Mouse (Mus musculus) heart, embryonic 13.5 days (tissue): ENCODE measurements around the gene Nhsl2. TPM values are rescaled to one million over a fixed set of nuclear protein-coding genes. Genes with fewer than 3 reads are reported as not detected.

Experiments used
- ATAC-seq: fragments of 200-750 bp; cut with Nextera tagmentation; 2 replicates; pipeline ENCODE4 v1.8.0; 2017; ENCODE audit warnings: moderate TSS enrichment; ENCODE audit not compliant: insufficient number of reproducible peaks, low FRiP score, low TSS enrichment; ENCODE audit errors: extremely low read depth
- H3K27ac ChIP-seq: fragments of 300-500 bp; sonication (generic); replicated peaks from 2 replicates; pipeline ENCODE4 v1.5.1; 2015; ENCODE audit warnings: moderate library complexity, mild to moderate bottlenecking, inconsistent platforms
- H3K27me3 ChIP-seq: fragments of 300-500 bp; sonication (generic); replicated peaks from 2 replicates; pipeline ENCODE4 v1.6.1; 2015; ENCODE audit warnings: mild to moderate bottlenecking, inconsistent platforms
- H3K36me3 ChIP-seq: fragments of 300-500 bp; sonication (generic); 2 replicates; pipeline ENCODE4 v1.6.1; 2015; ENCODE audit warnings: mild to moderate bottlenecking, inconsistent platforms
- H3K4me1 ChIP-seq: fragments of 300-500 bp; sonication (generic); 2 replicates; pipeline ENCODE4 v1.6.1; 2015; ENCODE audit warnings: inconsistent platforms
- H3K4me2 ChIP-seq: fragments of 300-500 bp; sonication (generic); 2 replicates; pipeline ENCODE4 v1.6.1; 2015; ENCODE audit warnings: inconsistent platforms, mild to moderate bottlenecking, moderate library complexity
- H3K4me3 ChIP-seq: fragments of 300-500 bp; sonication (generic); 2 replicates; pipeline ENCODE4 v1.5.1; 2015; ENCODE audit warnings: moderate library complexity, mild to moderate bottlenecking, inconsistent platforms
- H3K9ac ChIP-seq: fragments of 300-500 bp; sonication (generic); 2 replicates; pipeline ENCODE4 v1.6.1; 2015; ENCODE audit warnings: inconsistent platforms, mild to moderate bottlenecking, moderate library complexity
- H3K9me3 ChIP-seq: fragments of 300-500 bp; sonication (generic); 2 replicates; pipeline ENCODE4 v1.6.1; 2016; ENCODE audit warnings: inconsistent platforms
- WGBS: fragments of 180-500 bp; shearing (Covaris S2); methylation state at CpG from one replicate; pipeline ENCODE4 v1.1.7; 2015; ENCODE audit warnings: mixed read lengths; 5-methylcytosine and 5-hydroxymethylcytosine counted together
- polyA plus RNA-seq: library from polyadenylated mRNA; unstranded; fragments of >200 nt; fragmentation: Nextera tagmentation; extraction: Ambion mirVana; gene quantifications from 2 replicates; pipeline ENCODE4 v1.2.1, GENCODE M21; 2015

Nhsl2 gene
- polyA plus RNA-seq, 1 experiment from 2014 or later = 11.1 TPM

- Histone ChIP-seq H3K36me3 (no peaks in the 10 kb centered on the region), H3K27ac (peak overlapping the region; percentile 74), H3K4me3 (no peak overlapping the region), H3K27me3 (peaks cover 9% of the 10 kb centered on the region; the same call in 1 of the 2 replicates), H3K4me1 (peaks cover 34% of the 10 kb centered on the region), H3K9me3 (no peaks in the 10 kb centered on the region), H3K9ac (no peak overlapping the region), H3K4me2 (no peak overlapping the region)
- WGBS = 21% methylated on average over 6 of the region's 6 CpGs
- peak; percentile 70 for ATAC-seq
These were observed 134.5 kb downstream of the Nhsl2 start for GRCm38 (mm10) chrX:101983638-101984037.

GRCm38 (mm10) chrX:101986657-101987367 is 137.6 kb downstream of the Nhsl2 start:
- WGBS = 52% methylated on average over 9 of the region's 9 CpGs
- Histone ChIP-seq H3K27me3 (peaks cover 14% of the 10 kb centered on the region; the same call in 1 of the 2 replicates), H3K36me3 (no peaks in the 10 kb centered on the region), H3K4me2 (no peak overlapping the region), H3K9ac (no peak overlapping the region), H3K27ac (no peak overlapping the region), H3K9me3 (no peaks in the 10 kb centered on the region), H3K4me1 (peaks cover 17% of the 10 kb centered on the region), H3K4me3 (no peak overlapping the region)
- no peak for ATAC-seq

- no peak for ATAC-seq
- H3K4me3 ChIP-seq = no peak overlapping the region
- no peaks in the 10 kb centered on the region for H3K36me3 ChIP-seq
- H3K9ac ChIP-seq = peak overlapping the region; percentile 19; the same call in 1 of the 2 replicates
- H3K9me3 ChIP-seq = no peaks in the 10 kb centered on the region
- H3K4me1 ChIP-seq = peaks cover 13% of the 10 kb centered on the region
- H3K27me3 ChIP-seq = peaks cover 27% of the 10 kb centered on the region
- WGBS = 29% methylated on average over 12 of the region's 12 CpGs
- peak overlapping the region; percentile 5; the same call in 1 of the 2 replicates for H3K4me2 ChIP-seq
- H3K27ac ChIP-seq = peak overlapping the region; percentile 75
These were observed 144.8 kb downstream of the Nhsl2 start for GRCm38 (mm10) chrX:101993841-101994571.

GRCm38 (mm10) chrX:101996726-101997125 is 147.5 kb downstream of the Nhsl2 start:
- H3K9me3 ChIP-seq = no peaks in the 10 kb centered on the region
- H3K4me2 ChIP-seq = no peak overlapping the region
- WGBS = 68% methylated on average over 2 of the region's 2 CpGs

GRCm38 (mm10) chrX:102003632-102004315 is 154.6 kb downstream of the Nhsl2 start:
- H3K36me3 ChIP-seq = no peaks in the 10 kb centered on the region
- peak; percentile 34 for ATAC-seq
- 12% methylated on average over 20 of the region's 20 CpGs for WGBS
- peak overlapping the region; percentile 80 for H3K9ac ChIP-seq
- peaks cover 56% of the 10 kb centered on the region for H3K4me1 ChIP-seq
- H3K4me2 ChIP-seq = peak overlapping the region; percentile 70
- no peaks in the 10 kb centered on the region for H3K9me3 ChIP-seq
- peak overlapping the region; percentile 92 for H3K27ac ChIP-seq
- peak overlapping the region; percentile 52 for H3K4me3 ChIP-seq
- H3K27me3 ChIP-seq = peaks cover 66% of the 10 kb centered on the region

More at GRCm38 (mm10) chrX:101996726-101997125, 147.5 kb downstream of the Nhsl2 start:
- no peaks in the 10 kb centered on the region for H3K36me3 ChIP-seq
- H3K4me3 ChIP-seq = no peak overlapping the region
- peaks cover 17% of the 10 kb centered on the region for H3K4me1 ChIP-seq
- ATAC-seq = no peak
- H3K27me3 ChIP-seq = peaks cover 19% of the 10 kb centered on the region
- no peak overlapping the region for H3K27ac ChIP-seq
- no peak overlapping the region for H3K9ac ChIP-seq

- Histone ChIP-seq H3K4me2 (peak overlapping the region; percentile 70), H3K27ac (peak overlapping the region; percentile 92), H3K9me3 (no peaks in the 10 kb centered on the region), H3K4me1 (peaks cover 61% of the 10 kb centered on the region), H3K27me3 (peaks cover 66% of the 10 kb centered on the region), H3K36me3 (no peaks in the 10 kb centered on the region), H3K4me3 (peak overlapping the region; percentile 52), H3K9ac (peak overlapping the region; percentile 80)
- 14% methylated on average over 7 of the region's 7 CpGs for WGBS
- ATAC-seq = no peak
These were observed 155.2 kb downstream of the Nhsl2 start for GRCm38 (mm10) chrX:102004370-102004769.

GRCm38 (mm10) chrX:102005141-102005641 is 156.0 kb downstream of the Nhsl2 start:
- H3K27me3 ChIP-seq = peaks cover 69% of the 10 kb centered on the region
- no peak for ATAC-seq
- peak overlapping the region; percentile 70 for H3K4me2 ChIP-seq
- no peaks in the 10 kb centered on the region for H3K36me3 ChIP-seq
- peak overlapping the region; percentile 80 for H3K9ac ChIP-seq
- no peaks in the 10 kb centered on the region for H3K9me3 ChIP-seq
- H3K4me3 ChIP-seq = peak overlapping the region; percentile 52
- 14% methylated on average over 9 of the region's 10 CpGs for WGBS
- peaks cover 62% of the 10 kb centered on the region for H3K4me1 ChIP-seq
- H3K27ac ChIP-seq = peak overlapping the region; percentile 92

- peaks cover 67% of the 10 kb centered on the region for H3K27me3 ChIP-seq
- no peak overlapping the region for H3K27ac ChIP-seq
- H3K4me1 ChIP-seq = peaks cover 53% of the 10 kb centered on the region
- ATAC-seq = no peak
- 50% methylated on average over 2 of the region's 2 CpGs for whole genome bisulfite sequencing
- no peak overlapping the region for H3K4me3 ChIP-seq
- no peaks in the 10 kb centered on the region for H3K36me3 ChIP-seq
- no peak overlapping the region for H3K9ac ChIP-seq
- no peak overlapping the region for H3K4me2 ChIP-seq
- H3K9me3 ChIP-seq = no peaks in the 10 kb centered on the region
These were observed 158.8 kb downstream of the Nhsl2 start for GRCm38 (mm10) chrX:102007935-102008334.

- peaks cover 66% of the 10 kb centered on the region for H3K4me1 ChIP-seq
- WGBS = 33% methylated on average over 9 of the region's 9 CpGs
- peak overlapping the region; percentile 58 for H3K9ac ChIP-seq
- H3K36me3 ChIP-seq = no peaks in the 10 kb centered on the region
- ATAC-seq = 0 out of 2 replicates have a peak, but pooled peaks have one; percentile 12
- peak overlapping the region; percentile 27 for H3K4me3 ChIP-seq
- H3K4me2 ChIP-seq = peak overlapping the region; percentile 54
- H3K9me3 ChIP-seq = no peaks in the 10 kb centered on the region
- H3K27me3 ChIP-seq = peaks cover 56% of the 10 kb centered on the region
- H3K27ac ChIP-seq = peak overlapping the region; percentile 90
These were observed 168.2 kb downstream of the Nhsl2 start for GRCm38 (mm10) chrX:102017213-102017923.

GRCm38 (mm10) chrX:102018890-102019289 is 169.7 kb downstream of the Nhsl2 start:
- H3K27ac ChIP-seq = peak overlapping the region; percentile 90
- peak overlapping the region; percentile 54 for H3K4me2 ChIP-seq
- H3K4me1 ChIP-seq = peaks cover 64% of the 10 kb centered on the region
- H3K27me3 ChIP-seq = peaks cover 56% of the 10 kb centered on the region
- WGBS = 27% methylated on average over 3 of the region's 3 CpGs
- no peaks in the 10 kb centered on the region for H3K36me3 ChIP-seq
- no peak overlapping the region for H3K9ac ChIP-seq
- ATAC-seq = peak; percentile 66; the same call in 1 of the 2 replicates
- H3K9me3 ChIP-seq = no peaks in the 10 kb centered on the region
- peak overlapping the region; percentile 27 for H3K4me3 ChIP-seq
